Mouse (Mus musculus) fat pad, adult 2 months (tissue): ENCODE data around the gene Uso1.
"Not testable (repeated sequence)": the region's sequence is repeated elsewhere in the genome, so short reads cannot be mapped to it uniquely, and the experiment has no call there.

Source experiments
- DNase-seq: peaks from one replicate; pipeline ENCODE4 v3.0.0-alpha.2; 2011; ENCODE audit warnings: low read depth, low spot score; ENCODE audit errors: extremely low read depth

Gene Uso1

GRCm38 (mm10) chr5:92127141-92127625 is 10.6 kb upstream of the Uso1 start:
- no peak for DNase-seq

GRCm38 (mm10) chr5:92127751-92128150 is 10.0 kb upstream of the Uso1 start:
- DNase-seq = no peak

GRCm38 (mm10) chr5:92128570-92128969 is 9.2 kb upstream of the Uso1 start:
- DNase-seq = no peak

DNA sequence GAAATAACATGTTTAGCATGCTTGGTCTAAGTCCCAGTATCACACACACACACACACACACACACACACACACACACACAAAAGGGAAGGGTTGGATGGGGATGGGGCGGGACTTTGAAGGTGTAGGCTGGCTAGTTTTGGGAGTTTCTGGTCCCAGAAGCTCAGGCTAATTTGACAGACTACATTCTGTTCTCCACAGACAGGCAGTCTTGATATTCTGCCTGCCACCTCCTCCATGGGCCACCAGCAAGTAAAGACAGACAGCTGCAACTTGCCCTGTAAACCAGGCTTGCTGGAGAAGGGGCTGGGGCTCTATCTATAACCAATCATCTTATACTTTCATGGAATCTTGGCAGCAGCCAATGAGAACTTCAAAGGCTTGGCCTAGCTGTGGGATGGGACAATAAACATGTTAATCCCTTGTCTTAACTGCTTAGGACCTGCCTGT is 8.4 kb upstream of the Uso1 start:
- peak; percentile 71 for DNase-seq

DNA sequence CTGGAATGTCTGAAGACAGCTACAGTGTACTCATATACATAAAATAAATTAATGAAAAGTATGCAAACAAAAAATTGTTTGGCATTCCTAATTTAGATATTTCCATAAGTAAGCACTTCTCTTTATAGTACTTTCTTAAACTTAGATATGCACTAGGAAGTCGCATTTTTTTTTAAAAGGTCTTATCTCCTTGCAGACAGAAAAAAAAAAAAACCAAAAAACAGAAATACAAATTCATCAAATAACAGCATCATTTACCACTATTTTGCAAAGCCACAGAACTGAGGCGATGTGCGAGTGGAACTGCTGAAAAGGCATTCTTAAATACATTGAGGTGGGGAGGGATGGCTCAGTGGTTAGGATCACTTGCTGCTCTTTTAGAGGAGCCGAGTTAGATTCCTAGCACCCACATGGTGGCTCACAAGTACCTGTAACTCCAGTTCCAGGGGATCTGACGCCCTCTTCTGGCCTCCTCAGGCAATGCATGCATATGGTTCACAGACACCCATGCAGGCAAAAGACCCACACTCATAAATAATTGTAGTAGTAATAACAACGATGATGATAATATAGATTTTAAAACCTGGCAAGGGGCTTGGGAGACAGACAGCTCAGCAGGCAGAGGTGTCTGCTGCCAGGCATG is 7.6 kb upstream of the Uso1 start:
- DNase-seq = no peak

DNA sequence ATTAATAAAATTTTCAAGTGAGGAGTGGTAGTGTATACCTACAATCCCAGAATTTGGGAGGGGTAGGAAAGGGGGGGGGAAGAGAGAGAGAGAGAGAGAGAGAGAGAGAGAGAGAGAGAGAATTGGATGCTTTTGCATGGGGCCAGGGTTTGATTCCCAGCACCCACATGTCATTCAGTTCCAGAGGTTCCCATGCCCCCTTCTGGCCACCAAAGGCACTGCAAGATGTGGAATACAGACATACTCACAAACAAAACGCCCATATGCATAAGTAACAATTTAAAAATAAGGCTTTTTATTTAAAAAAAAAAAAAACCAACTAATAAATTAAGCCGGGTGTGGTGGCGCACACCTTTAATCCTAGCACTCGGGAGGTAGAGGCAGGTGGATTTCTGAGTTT is 5.6 kb upstream of the Uso1 start:
- DNase-seq = no peak

DNA sequence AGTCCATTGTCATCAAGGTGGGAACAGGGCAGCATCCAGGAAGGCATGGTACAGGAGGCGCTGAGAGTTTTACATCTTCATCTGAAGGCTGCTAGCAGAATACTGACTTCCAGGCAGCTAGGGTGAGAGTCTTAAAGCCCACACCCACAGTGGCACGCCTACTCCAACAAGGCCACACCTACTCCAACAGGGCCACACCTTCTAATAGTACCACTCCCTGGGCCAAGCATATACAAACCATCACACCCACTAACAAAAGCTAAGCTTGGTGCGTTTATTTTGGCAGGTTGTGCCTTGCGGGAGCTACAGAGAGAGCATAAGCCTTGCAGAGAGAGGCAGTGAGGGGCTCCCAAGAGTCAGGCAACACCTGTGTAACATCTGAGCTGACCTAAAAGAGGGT is 4.7 kb upstream of the Uso1 start:
- not testable (repeated sequence) for DNase-seq

DNA sequence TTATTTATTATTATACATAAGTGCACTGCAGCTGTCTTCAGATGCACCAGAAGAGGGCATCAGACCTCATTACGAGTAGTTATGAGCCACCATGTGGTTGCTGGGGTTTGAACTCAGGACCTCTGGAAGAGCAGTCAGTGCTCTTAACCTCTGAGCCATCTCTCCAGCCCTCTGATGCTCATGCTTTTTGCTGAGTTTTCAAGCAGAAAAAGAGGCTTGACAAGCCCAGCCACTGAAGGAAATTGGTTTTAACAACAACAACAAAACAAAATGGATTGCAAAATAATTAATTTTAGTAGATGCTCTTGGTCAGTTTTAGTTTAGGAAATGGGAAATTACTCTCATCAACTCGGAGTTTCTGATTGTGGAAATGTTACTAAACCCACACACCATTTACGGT is 2.8 kb upstream of the Uso1 start:
- no peak for DNase-seq

DNA sequence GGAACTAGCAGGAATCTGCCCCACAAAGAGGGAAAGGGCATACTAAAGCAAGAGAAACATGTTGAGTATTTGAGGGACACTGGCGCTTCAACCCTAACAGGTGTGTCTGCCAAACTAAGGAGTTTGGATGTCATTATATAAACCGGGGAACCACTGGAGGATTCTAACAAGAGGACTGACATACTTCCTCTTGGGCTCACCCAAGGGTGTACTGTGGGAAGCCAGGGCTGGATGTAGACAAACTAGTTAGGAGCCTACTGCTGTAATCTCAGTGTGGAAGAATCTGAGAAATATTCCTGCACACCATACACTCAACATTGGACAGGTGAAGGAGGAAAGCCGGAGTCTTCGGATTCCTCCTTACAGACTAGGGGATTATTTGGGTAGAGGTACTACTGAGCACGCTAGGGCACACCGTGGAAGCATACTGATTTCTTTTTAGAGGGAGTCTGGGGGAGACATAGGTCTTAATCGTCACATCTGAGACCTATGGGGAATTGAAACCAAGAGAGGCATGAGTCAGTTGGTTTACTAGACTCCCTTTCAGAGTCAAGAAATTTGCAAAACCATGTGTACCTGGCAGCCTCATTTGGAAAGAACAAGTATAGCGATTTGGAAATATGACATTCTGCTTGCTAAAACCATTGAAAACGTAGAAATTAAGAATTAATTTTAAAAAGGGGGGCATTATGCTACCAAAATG is 1.1 kb upstream of the Uso1 start:
- DNase-seq = no peak

DNA sequence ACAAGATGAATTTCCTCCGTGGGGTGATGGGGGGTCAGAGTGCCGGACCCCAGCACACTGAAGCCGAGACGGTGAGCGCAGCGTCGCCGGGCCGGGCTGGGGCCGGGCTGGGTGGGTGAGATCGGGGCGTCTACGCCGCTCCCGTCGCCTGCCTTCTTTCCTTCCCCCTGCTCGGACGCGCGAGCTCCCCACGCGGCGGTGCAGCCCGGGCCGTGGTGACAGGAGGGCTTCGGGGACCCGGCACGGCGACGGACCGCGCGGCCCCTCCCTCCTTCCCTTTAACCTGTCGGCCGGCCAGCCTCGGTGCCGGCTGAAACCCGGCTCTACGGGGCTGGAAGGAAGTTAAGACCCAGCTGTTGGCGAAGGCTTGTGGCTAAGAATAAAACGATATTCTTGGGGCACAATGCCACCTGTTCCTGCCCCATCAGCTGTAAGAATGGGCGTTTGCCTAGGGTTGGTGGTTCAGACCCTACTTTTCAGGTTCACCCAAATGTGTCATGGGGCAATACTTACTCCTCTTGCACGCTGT is 419 bp downstream of the Uso1 start:
- no peak for DNase-seq

DNA sequence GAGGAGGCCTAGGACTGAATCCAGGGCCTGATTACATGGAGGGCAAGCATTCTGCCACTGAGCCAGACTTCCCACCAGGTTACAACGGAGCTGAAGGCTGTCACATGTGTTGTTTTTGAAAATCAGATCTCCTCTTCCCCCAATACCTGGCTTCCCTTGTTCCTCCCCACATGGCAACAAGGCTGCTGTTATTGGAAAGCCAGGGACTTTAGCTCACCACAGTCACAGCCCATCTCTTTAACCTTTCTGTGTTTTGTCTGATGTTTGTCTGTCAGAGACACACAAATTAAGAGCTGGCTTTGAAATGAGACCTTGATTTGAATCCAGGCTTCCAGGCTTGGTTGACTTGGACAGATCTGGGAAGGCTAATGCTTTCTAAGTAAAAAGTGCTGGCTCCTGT is 1.5 kb downstream of the Uso1 start:
- DNase-seq = no peak

- DNase-seq = no peak
Measured at GRCm38 (mm10) chr5:92141696-92142095, 4.0 kb downstream of the Uso1 start.

DNA sequence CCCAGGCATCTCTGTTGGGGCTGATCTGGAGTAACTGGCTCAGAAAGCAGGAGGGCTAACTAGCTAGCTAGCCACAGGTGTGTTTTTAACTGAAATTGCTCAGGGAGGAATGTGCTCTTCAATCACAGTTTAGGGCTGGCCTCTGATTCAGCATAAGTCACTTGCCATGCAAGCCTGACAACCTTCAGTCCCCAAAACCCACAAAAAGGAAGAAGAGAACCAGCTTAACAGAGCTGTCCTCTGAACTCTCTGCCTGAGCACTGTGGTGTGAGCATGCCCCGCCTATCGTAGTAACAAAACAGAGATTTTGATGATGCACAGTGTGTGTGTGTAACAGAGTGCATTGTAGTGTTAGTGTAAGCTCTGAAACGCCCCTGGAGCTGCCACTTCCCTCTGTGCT is 4.7 kb downstream of the Uso1 start:
- no peak for DNase-seq

GRCm38 (mm10) chr5:92143665-92144064 is 5.9 kb downstream of the Uso1 start:
- DNase-seq = no peak

GRCm38 (mm10) chr5:92144954-92145708 is 7.4 kb downstream of the Uso1 start:
- DNase-seq = no peak

- DNase-seq = no peak
Measured at GRCm38 (mm10) chr5:92148248-92148647, 10.5 kb downstream of the Uso1 start.

DNA sequence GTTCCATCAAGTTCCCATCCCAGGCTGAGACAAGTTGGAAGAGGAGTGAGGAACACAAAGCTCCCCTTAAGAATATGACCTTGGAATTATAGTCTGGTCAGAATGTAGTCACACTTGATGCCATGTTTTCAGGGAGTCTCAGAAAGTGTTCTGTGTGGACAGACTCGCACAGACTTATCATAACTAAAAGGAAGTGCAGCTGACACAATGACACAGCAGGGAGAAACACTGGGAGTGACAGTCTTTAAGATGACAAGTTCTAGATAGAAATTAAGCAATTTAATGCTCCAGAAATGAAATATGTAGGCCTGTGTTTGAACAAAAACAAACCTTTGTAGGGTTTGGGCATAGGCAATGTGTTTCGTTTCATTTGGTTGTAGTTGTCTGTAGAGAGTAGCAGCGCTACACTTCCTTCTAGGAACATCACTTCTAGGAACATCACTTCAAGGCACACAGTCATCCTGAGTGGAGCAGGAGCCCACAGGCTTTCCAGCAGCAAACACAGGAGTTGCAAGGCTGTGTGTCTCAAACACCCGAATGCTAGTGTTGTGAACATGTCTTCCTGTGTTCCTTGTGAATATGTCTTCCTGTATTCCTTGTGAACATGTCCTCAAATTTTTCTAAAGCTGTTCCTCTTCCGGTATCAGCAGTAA is 11.7 kb downstream of the Uso1 start:
- DNase-seq = no peak

- no peak for DNase-seq
Measured at GRCm38 (mm10) chr5:92154861-92155260, 17.1 kb downstream of the Uso1 start.

- no peak for DNase-seq
Measured at GRCm38 (mm10) chr5:92165976-92166375, 28.2 kb downstream of the Uso1 start.

DNA sequence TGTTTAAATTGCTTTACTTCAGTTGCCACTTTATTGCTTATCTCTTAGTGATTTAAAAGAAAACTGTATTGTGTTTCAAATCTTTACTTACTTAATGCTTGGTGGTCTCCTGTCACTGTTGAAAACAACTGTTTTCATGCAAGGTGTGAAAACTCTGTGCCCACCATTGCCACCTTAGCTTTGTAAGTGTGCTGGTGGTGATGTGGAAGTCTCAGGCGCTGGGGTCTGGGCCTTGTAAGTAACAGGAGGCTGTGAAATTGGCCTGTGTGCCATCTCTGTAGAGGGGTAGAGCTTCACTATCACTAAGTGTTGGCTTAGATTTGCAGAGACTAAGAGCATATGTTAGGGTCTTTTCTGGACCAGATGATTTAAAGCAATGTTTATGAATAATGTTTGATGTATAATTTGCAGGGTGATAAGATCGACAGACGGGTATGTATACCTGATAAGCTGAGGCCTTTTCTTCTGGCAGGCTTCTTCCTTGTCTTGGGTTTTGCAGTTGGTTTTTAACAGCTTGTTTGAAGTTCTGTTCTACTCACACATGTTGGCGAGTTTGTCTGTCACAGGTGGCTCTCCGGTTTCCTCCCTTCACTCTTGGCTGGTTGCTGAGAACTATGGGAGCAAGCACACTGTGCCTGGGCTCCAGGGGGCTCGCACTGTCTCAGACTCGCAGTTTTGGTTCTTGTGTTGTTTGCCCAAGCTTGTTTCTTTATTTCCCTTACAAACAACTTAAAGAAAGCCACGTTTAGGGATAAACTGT is 45.5 kb downstream of the Uso1 start:
- no peak for DNase-seq
